Mouse (Mus musculus) cerebellum, postnatal 25 days (tissue): Measurements from ENCODE around the gene Psma4.
A peak's percentile ranks its signal among the peaks of the same experiment; 100 is the strongest.
"Not testable (repeated sequence)": the region's sequence is repeated elsewhere in the genome, so short reads cannot be mapped to it uniquely, and the experiment has no call there.

Source experiments
- DNase-seq, 2 experiments: peaks; one replicate each; pipeline ENCODE4 v3.0.0; 2021; ENCODE audit warnings: mixed read lengths in 2 of 2

Gene Psma4

DNA sequence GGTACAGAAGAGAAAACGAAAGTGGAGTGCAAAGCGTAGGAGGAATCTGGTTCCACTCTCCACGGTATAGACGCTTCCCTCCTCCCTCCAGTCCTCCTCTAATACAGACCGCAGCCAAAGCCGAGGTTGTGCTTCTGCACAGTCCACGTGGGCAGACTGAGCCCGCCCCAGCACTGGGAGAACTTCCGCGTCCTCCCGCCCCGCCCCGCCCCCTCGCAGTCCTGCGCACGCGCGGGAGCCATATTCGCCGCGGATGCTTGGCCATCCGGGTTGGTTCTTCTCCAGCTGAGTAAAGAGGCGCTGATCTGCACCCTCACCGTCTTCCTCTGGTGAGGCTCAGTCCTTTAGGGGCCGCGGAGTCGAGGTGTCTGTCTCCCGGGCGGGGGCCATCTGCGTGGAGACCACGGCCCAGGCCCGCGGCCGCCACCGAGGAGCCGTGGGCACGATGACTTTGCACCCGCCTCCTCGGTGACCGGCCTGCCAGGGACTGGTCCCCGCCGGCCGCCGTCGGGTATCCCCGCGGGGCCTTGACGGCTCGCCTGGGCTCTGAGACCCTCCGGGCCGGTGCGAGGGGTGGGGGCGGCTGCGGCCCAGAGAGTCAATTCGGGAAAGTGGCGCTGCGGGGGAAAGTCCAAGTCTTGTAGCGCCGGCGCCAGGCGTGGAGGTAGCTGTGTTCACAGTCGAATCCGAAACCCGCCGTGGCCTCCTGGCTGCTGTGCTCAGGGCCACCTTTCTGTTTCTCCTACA, at the start of gene Psma4, which contains the start of gene AY074887:
Psma4 (plus strand) TSS at position 216 of the 747 bp plus-strand sequence.
AY074887 (minus strand) TSS at position 424 of the 747 bp plus-strand sequence.
- peak; percentile 94 to 97 for DNase-seq

DNA sequence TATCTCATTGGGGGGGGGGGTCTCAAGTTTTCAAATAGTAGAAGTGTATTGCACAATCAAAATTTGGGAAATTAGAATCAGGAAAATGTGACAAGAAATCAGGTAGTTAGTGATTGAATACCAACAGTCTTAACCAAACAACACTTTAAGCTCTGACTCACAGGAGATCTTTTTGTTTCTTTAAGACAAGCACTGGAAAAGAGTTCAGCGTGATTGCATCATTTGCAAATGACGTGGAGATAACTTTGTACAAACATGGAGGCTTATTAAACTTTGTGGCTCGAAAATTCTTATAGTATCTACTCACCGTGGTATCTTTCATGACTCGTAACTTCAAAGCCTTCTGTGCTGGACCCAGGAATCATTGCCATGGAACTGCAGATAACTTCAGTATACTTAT, 41.1 kb upstream of the Psma4 start:
- no peak for DNase-seq

DNA sequence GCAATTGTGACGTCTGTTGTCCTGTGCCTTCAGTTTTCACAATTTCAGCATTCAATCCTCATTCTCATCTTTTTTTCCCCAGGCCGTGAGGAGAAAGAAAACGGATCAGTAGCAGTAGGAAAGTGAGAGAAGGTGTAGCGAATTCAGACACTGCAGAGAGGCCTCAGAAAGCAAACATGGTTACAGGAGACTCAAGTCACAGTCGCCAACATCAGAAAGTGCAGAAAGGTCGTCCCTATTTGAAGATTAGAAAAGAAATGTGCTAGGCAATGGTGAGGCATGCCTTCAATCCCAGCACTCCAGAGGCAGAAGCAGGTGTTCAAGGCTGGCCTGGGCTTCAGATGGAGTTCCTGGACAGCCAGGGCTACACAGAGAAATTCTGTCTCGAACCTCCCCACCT, 35.0 kb upstream of the Psma4 start:
- no peak for DNase-seq

DNA sequence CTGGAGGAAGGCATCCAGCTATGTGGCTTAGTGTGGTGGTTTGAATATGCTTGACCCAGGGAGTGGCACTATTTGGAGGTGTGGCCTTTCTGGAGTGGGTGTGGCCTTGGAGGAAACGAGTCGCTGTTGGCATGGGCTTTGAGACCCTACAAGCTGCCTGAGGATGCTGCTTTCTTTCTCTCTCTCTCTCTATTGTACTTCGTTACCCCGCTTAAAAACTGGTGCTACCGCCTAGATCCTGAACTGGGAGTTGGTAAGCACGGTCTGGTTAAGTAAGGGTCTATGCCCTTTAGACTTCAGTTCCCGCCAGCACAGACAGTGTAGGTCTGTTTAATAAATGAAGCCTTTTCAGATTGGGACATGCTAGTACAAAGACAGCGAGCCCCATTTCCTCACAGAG, 34.2 kb upstream of the Psma4 start:
- peak in 1 of 2 experiments; percentile 8 for DNase-seq

DNA sequence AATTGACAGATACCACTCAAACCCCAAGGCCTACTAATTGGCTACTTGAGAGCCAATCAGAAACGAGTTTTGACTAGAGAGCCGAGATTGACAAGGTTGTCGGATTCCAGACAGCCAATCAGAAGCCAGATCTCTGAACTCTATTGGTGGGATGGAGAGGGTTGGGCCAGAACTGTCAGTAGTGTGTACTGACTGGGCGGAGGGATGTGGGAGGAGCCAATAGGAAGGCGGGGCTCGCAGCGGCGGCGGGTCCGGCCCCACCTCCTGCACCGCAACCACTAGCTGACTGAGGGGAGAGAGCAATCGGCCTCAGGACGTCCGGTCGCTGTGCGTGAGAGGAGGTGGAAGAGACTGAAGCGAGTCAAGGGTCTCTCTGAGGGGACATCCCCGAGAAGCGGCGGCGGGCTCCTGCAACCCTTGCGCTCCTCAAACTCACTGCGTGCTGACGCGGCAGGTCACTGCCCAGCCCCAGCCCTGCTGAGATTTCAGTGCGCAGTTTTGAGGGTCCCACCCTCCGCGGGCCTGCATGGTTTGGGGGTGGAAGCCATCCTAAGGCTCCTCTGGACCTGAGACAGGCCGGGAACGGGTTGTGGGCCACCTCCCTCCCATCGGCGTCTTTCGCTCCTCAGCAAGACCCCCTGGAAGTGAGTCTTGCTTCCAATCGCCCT, 33.4 kb upstream of the Psma4 start, which contains the start of gene Hykk:
Hykk (plus strand) TSS at position 274 of the 668 bp plus-strand sequence.
- peak; percentile 87 to 92 for DNase-seq

DNA sequence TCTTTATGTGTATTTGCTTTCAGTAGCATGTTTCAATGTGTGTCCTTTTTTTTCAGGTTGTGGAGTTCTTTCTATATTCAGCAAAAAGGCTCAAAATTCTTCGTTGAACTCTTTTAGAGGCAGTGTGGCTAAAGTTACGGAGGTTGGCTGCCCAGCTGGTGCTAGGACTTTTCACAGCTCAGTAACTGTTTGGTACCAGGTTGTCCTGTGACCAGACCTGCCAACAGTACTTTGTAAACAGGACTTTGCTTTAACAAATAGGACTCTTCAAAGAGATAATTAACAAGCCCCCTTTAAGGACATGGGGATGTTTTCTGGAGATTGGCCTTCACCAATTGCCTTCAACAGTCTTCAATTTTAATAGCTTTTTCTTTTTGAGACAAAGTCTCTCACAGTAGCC, 32.4 kb upstream of the Psma4 start:
- DNase-seq = no peak

DNA sequence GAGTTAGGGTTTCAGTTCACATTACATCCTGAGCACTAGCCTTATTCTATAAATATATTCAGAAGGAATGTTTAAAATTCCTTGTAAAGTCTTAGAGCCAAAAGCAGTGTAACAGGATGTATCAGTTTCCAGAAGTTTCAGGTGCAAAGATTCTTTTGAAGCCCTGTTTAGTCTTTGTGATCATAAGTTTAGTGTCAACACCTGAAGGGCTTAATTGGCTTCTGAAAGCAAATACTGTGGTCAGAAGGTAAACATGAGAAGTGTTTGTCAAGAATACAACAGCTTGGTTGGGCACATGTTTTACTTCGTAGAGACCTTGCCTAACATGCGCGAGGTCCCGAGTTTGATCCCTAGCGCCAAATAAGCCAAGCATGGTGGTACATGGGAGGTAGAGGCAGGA, 31.8 kb upstream of the Psma4 start:
- DNase-seq = no peak

DNA sequence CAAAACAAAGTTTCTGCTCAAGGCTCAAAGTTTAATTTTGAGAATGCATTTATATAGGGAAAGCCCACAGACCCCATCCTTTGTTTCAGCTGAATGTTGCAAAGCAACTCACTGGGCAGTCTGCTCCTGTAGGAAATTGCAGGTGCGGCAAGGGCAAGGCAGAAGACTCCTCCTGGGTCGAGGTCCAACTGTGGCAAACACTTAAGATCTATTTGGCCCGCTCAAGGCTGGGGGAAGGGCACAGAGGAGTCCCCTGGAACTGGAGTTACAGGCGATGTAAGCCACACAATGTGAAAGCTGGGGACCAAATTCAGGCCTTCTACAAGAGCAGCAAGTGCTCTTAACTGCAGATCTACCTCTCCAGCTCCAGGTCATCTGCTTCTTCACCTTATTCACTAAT, 30.6 kb upstream of the Psma4 start:
- no peak for DNase-seq

DNA sequence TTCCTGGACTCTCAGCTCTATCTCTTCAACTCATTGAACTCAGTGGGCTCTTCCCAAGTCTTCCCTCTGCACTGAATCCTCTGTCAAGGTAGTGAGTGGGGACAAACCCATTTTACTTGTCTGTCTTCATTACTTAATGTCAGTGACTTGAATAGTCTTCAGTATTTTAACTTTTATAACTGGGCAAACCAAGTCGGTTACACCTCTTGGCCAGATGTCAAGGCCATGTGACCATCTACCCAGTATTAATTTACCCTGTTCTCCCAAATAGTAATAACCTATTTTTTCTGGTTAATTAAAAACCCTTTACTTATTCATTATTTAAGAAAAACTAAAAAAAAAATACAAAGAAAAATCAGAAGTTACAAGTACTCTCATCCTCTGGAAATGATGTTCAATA, 19.8 kb upstream of the Psma4 start:
- DNase-seq = no peak

DNA sequence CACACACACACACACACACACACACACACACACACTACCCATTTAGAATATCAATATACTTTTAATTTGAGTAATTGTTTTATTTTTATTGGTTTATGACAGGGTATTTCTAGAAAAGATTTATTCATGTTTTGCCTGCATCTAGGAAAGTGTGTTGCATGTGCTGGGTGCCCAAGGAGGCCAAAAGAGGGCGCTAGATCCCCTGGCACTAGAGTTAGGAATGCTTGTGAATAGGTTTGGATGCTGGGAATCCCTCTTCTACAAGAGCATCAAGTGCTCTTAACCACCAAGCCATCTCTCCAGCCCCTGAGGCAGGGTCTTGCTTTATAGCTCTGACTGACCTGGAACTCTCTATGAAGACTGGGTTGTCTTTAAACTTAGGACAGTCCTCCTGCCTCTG, 18.8 kb upstream of the Psma4 start:
- DNase-seq = no peak

DNA sequence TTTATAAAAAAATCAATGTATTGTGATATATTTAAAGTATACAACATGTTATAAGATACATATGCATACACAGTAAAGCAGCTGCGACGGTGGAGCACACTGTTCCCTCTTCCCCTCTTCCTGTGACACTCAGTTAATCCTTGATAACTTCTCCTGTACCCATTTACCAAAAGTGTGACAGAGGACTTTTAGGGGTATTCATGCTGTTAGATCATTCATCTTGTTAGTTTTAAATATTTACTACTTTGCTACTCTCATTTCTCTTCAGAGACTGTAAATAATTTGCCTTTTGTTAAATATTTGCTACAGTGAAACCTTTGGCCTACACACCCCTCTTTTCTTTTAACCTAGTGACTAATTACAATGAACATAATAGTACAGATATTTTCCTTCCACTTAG, 18.2 kb upstream of the Psma4 start:
- no peak for DNase-seq

DNA sequence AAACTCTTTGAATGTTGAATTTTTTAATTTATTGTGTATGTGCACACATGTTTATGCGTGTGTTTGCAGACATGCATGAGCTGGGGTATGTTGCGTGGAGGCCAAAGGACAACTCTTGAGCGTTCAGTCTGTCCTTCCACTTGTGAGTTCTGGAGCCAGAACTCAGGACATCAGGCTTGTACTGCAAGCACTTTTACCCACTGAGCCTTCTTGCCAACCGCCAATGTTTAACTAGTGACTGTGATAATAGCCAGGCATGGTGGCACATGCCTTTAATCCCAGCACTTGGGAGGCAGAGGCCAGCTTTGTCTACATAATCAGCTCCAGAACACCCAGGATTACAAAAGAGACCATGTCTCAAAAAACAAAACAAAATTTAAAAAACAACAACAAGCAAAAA, 8.5 kb upstream of the Psma4 start:
- DNase-seq = no peak

DNA sequence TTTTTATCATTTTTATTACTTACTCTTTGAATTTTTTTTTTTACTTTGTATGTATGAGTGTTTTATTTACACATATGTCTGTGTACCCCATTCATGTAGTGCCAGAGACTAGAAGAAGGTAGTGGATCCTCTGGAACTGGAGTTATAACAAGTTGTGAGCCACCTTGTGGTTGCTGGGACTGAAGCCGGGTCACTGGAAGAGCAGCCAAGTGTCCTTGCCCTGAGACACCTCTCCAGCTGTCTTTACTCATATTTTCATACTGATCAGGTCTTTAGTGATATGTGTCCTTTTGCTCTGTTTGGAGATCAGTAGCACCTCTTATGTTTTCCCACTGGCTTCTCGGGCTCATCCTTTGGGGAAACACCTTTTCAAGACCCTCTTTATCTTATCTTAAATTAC, 6.1 kb upstream of the Psma4 start:
- DNase-seq = no peak

DNA sequence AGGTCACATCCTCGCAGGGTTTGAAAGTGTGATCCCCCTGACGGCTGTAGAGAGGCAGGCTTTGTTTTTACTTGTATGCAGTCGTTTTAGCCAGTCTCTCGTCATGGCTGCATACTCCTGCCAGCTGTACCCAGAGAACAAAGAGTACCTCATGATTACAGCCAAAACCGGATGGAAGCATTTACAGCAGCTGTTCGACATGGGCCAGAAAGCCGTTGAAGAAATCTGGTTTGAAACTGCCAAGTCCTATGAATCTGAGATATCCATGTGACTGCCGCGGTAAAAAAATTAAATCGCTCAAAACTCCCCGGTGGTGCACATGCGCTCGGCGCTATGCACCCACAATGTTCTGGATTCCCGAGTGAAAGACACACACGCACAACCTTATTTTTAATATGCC, 4.3 kb upstream of the Psma4 start:
- DNase-seq = no peak

DNA sequence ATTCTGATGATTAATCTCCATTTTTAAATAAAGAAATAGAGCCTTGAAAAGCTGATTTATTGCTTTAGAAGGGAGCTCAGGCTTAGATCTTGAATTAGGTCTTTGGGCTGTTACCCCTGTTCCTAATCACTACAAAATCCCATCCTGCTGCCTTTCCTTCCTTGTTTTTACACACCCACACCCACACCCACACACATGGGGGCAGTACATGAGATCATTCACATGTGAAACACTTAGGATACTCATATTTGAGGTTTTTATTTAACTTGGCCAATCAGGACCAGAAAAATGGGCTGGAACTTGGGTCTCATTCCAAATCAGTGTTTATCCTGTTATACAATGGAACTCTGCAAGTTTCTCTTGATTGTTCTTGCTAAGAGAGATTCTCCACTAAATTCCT, 1.1 kb upstream of the Psma4 start:
- no peak for DNase-seq

DNA sequence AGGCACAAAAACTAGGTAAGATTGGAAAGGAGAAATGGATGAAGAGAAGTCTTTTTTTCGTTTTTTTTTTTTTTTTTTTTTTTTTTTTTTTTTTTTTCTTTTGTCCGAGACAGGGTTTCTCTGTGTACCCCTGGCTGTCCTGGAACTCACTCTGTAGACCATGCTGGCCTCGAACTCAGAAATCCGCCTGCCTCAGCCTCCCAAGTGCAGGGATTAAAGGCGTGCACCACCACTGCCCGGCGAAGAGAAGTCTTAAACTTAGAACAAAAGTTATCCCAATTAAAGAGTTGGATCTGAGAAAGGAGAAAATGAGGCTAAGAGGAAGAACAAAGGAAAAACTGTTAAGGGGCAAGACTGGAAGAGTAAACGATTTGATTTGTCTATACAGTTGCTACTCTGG, 428 bp upstream of the Psma4 start:
- DNase-seq = not testable (repeated sequence)

DNA sequence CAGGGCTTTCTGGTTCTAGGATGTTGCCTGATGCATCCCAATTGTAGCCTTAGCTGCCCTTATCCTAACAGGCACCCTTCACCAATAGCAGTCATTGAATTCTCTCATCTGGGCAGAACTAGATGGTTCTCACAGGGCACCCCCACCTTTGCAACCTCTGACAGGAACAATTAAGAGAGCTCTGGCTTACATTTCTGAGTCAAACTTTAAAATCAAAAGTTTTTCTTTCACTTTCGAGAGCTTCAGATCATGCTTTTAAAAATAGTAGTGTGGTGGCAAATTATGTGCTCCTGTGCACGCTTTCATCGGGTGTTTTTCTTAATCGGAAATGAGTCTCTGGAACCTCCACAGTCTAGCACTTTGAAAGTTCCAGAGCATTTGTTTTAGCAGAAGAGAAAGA, 10.5 kb downstream of the Psma4 start:
- DNase-seq = no peak

DNA sequence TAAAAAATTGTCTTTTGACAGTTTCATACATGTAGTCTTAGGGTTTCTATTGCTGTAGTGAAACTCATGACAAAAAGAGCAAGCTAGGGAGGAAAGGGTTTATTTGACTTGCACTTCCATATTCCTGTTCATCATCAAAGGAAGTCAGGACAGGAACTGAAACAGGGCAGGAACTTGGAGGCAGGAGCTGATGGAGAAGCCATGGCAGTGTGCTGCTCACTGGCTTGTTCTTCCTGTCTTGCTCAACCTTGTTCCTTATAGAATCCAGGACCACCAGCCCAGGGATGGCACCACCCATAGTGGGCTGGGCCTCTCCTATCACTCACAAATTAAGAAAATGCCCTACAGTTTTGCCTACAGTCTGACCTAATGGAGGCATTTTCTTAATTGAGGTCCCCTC, 13.1 kb downstream of the Psma4 start:
- no peak for DNase-seq

DNA sequence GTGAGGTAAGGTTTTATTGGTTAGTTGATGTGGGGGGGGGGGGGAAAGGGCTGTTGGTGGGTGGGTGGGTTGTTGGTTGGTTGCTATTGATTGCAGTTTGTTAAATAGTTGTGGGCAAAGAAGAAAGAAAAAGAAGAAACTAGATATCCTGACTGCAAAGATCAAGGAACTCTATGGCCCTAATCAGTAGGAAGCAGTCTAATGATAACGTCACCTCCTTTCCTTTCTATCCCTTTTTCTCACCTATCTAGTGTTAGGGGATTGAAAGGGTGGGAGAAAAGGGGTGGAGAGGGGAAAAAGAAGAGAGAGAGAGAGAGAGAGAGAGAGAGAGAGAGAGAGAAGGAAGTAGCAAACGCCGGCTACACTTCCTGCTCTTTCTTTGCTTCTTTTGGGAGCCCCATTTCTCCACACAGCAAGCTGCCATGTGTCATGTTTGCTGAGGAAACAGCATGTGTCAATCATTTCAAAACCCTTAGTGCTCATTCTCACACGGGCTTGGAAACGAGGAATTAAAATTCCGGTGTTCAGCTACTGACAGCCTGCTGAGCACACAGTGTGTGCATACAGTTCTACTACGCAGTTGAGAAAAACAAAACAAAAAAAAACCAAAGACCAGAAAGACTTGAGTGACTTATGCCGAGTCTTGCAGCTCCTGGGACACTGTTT, 19.5 kb downstream of the Psma4 start:
- no peak for DNase-seq

DNA sequence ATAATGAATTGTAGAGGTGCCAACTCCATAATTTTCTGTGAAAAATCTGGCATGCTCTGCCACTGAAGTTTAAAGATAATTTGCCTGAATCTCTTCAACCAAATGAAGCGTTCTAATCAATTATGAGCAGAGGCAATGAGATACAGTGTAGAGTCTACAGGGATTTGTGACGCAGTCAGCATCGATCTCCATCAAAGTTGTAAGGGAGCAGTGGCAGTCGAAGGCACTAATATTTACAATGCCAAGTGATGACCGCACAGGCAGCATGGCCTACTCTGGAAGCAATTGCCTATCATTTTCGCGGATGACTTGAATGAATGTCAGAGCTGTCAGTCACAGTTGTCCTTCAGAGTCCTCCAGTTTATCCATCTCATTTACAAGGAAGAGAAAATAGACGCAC, 30.1 kb downstream of the Psma4 start, which contains the start of gene Chrna5:
Chrna5 (plus strand) TSS at position 207 of the 400 bp plus-strand sequence.
- no peak for DNase-seq

DNA sequence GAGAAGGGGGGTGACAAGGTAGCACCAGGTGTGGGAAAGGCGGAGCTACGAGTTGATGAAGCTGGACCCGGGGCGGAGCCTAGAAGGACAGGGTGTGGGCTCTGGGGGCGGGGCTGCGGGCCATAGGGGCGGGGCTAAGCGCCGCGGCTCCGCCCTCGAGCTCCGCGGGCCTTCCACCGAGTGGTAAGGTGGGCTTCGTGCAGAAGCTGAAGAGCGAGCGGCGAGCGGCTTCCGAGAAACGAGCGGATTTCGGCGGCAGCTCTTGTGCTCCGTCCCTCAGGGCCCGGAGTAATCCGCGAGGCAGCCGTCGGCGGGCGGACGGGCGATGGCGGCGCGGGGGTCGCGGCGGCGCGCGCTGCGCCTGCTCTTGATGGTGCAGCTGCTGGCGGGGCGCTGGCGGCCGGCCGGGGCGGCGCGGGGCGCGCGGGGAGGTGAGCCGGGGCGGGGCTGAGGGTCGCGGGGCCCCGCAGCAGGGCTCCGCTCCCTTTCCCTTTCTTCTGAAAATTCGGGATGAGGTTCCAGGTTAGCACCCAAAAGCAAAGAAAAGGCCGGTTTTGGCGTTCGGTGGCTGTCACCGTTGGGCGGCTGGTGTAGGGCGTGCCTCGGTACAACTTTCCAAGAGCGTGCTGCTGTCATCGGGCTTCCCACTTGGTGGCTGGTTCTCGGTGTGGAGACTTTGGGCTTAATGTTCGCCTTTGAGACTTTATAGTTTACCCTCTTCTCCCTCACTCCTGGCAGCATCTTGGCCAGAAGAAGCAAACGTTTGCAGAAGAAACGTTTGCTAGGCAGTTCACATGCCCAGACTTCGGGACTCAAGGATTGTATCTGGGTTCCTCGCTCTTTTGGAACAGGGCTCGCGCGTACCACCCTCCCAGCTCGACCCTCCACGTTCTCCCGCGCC, 31.0 kb downstream of the Psma4 start:
- DNase-seq = peak; percentile 8 to 42

DNA sequence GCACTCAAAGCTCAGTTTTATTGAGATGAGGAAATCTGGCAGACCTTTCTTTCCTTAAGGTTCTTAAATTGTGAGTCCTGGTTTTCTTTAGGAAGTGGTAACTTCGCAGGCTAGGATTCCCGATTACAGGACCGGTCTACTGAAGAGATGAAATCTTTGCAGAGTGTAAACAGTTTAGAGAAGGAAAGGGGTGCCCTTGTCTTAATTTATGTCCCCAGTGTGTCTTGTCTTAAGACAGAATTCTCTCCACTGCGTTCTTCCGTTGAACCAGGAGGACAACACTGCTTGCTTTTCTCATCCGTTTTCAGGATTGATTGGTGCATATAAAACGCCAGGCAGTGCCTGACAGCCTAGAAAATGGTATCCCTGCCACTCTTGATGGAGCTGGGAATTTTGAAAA, 31.8 kb downstream of the Psma4 start:
- DNase-seq = no peak

DNA sequence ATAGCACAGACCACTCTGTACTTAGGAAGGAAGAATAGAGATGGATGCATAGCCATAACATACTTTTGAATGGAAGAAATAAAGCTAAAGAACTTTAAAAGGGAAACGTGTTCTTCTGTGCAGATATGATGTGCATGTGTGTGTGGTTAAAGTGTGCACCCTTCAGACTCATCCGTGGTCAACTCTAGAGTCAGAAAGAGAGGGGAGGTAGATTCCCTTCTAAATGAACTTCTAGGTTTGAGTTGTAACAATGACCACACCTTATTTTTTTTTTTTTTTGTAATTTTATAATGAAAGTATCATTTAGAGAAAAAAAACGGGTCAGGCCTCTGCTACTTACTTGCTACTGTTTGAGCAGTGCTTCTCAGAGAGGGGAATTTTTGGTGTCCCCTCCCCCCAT, 39.8 kb downstream of the Psma4 start:
- DNase-seq = no peak
